Comparison of ENCODE assay signal across 15 mouse cellular contexts in genomic region chr10:76229627-76230026, GRCm38 (mm10). TPM values are rescaled to one million over a fixed set of nuclear protein-coding genes. Genes with fewer than 3 reads are reported as not detected.
DNase-seq lines count a peak whose midpoint lies in the region; ATAC-seq and TF ChIP-seq lines count a peak whose summit lies in the region.
"Had no signal": no experiment of that assay in that cellular context is flagged by ENCODE, and none has a peak within 500 bp of the region (broad histone marks: within the 10 kb centered on the region; RNA-seq: fewer than 3 reads in every experiment).

No protein-coding gene starts in this region.

- TF ChIP-seq CTCF in liver, embryonic 14.5 days (IDR thresholded peaks at IDR 0.05; ENCODE audit: low read depth): peak; percentile 37

- intact Hi-C loops in heart, postnatal 10 days (cut with DNase I): no loop called here

- H3K27me3 ChIP-seq in liver, embryonic 14.5 days (ENCODE audit: control insufficient read depth, insufficient read depth, low read length): no peaks in the 10 kb centered on the region
- no peaks in the 10 kb centered on the region for H3K27me3 ChIP-seq in liver, embryonic 11.5 days (replicated peaks; ENCODE audit: control insufficient read depth, insufficient read depth, low read length)
- H3K27me3 ChIP-seq: kidney, embryonic 15.5 days; limb, embryonic 15.5 days; midbrain, embryonic 12.5 days had no signal

- H3K9ac ChIP-seq in liver, embryonic 14.5 days (replicated peaks): no peak overlapping the region
- no peak overlapping the region for H3K9ac ChIP-seq in liver, embryonic 11.5 days (ENCODE audit: low read depth, low read length)
- H3K9ac ChIP-seq: kidney, embryonic 15.5 days; limb, embryonic 15.5 days; midbrain, embryonic 12.5 days had no signal

- no peaks in the 10 kb centered on the region for H3K9me3 ChIP-seq in liver, embryonic 14.5 days (ENCODE audit: control insufficient read depth, low read length)
- no peaks in the 10 kb centered on the region for H3K9me3 ChIP-seq in liver, embryonic 11.5 days (ENCODE audit: control insufficient read depth, low read length)
- H3K9me3 ChIP-seq: kidney, embryonic 15.5 days; limb, embryonic 15.5 days; midbrain, embryonic 12.5 days had no signal

- ATAC-seq in liver, embryonic 14.5 days (ENCODE audit: insufficient read depth): no peak
- ATAC-seq in liver, embryonic 11.5 days (replicated peaks; ENCODE audit: low FRiP score): no peak

- no peak for TF ChIP-seq EP300 in liver, embryonic 14.5 days (IDR thresholded peaks at IDR 0.05; ENCODE audit: low read depth)

- H3K4me3 ChIP-seq in liver, embryonic 14.5 days (ENCODE audit: insufficient read depth in 1 of 2, low read depth in 2 of 2, low read length in 2 of 2): no peak overlapping the region
- no peak overlapping the region for H3K4me3 ChIP-seq in liver, embryonic 11.5 days (ENCODE audit: low read depth, low read length)
- H3K4me3 ChIP-seq: kidney, embryonic 15.5 days; limb, embryonic 15.5 days; midbrain, embryonic 12.5 days had no signal

- DNase-seq in heart, adult 11 months: peak; percentile 75
- DNase-seq in heart, postnatal 10 days: no peak
- no peak for DNase-seq in liver, embryonic 14.5 days (ENCODE audit: low read depth in 3 of 3, low spot score in 3 of 3)
- no peak for DNase-seq in liver, embryonic 11.5 days (ENCODE audit: low spot score)
- peak; percentile 30 for DNase-seq in A20 (ENCODE audit: low read depth, low spot score)
- DNase-seq in induced T-regulatory cell, adult 2 months (ENCODE audit: low read depth): peak; percentile 29
- DNase-seq in spleen, adult 18-20 months: no peak
- DNase-seq: cerebellum, adult 11 months; heart, postnatal 36 days; layer of hippocampus, adult 9-11 months; lung, postnatal 14 days; thymus, postnatal 4 days had no signal

- 31% methylated on average over 1 of the region's 1 CpGs for WGBS in liver, embryonic 14.5 days (ENCODE audit: insufficient replicate concordance)
- WGBS in liver, embryonic 11.5 days: 58% methylated on average over 1 of the region's 1 CpGs

- H3K36me3 ChIP-seq in liver, embryonic 14.5 days (replicated peaks; ENCODE audit: control insufficient read depth, insufficient read depth, low read depth): no peaks in the 10 kb centered on the region
- H3K36me3 ChIP-seq in liver, embryonic 11.5 days (ENCODE audit: control insufficient read depth, insufficient read depth, low read length): no peaks in the 10 kb centered on the region

- no peaks in the 10 kb centered on the region for H3K4me1 ChIP-seq in liver, embryonic 14.5 days (replicated peaks; ENCODE audit: control insufficient read depth in 2 of 2, insufficient read depth in 2 of 2, low read length in 1 of 2)
- no peaks in the 10 kb centered on the region for H3K4me1 ChIP-seq in liver, embryonic 11.5 days (replicated peaks; ENCODE audit: control insufficient read depth, insufficient read depth, low read length)
- H3K4me1 ChIP-seq: kidney, embryonic 15.5 days; midbrain, embryonic 12.5 days had no signal

- no peak overlapping the region for H3K4me2 ChIP-seq in liver, embryonic 14.5 days (ENCODE audit: low read depth)
- no peak overlapping the region for H3K4me2 ChIP-seq in liver, embryonic 11.5 days
- H3K4me2 ChIP-seq: kidney, embryonic 15.5 days; limb, embryonic 15.5 days; midbrain, embryonic 12.5 days had no signal

- no peak overlapping the region for H3K27ac ChIP-seq in liver, embryonic 14.5 days
- no peak overlapping the region for H3K27ac ChIP-seq in liver, embryonic 11.5 days (ENCODE audit: low read depth, low read length)
- H3K27ac ChIP-seq: kidney, embryonic 15.5 days; limb, embryonic 15.5 days; midbrain, embryonic 12.5 days had no signal

RNA-seq across cellular contexts. Expression of gene Prmt2, which starts 8.0 kb away (rescaled TPM):
- 10 to 100 TPM; 16.5 to 21.9 TPM for total RNA-seq in heart, postnatal 10 days (2021)
- 3.8 and 3.9 TPM in 2 replicates for polyA plus RNA-seq in liver, embryonic 14.5 days (2012; rRNA removed)
- polyA plus RNA-seq in liver, embryonic 14.5 days (2014; fragmentation: Nextera tagmentation; extraction: Ambion mirVana): 4.3 and 5.0 TPM in 2 replicates
- polyA plus RNA-seq in liver, embryonic 11.5 days (2014; fragmentation: Nextera tagmentation; extraction: Ambion mirVana): 21.2 and 21.6 TPM in 2 replicates

RNA-seq across cellular contexts. Expression of gene S100b, which starts 24.0 kb away (rescaled TPM):
- total RNA-seq in heart, postnatal 10 days (2021): 1 to 10 TPM; 3.2 to 7.7 TPM
- 0.06 TPM in 1 of 2 replicates, not detected in the other for polyA plus RNA-seq in liver, embryonic 14.5 days (2012; rRNA removed)
- not detected in 2 replicates for polyA plus RNA-seq in liver, embryonic 14.5 days (2014; fragmentation: Nextera tagmentation; extraction: Ambion mirVana)
- not detected in 2 replicates for polyA plus RNA-seq in liver, embryonic 11.5 days (2014; fragmentation: Nextera tagmentation; extraction: Ambion mirVana)

Comparison
In these comparisons a context has a peak if more than half of its experiments do, and no peak if none do; other contexts are left out.
1. DNase-seq: peak in heart, adult 11 months (single experiment), A20 (single experiment) and induced T-regulatory cell, adult 2 months (single experiment); none in heart, postnatal 10 days (0 of 2), liver, embryonic 14.5 days (0 of 3), liver, embryonic 11.5 days (single experiment) and spleen, adult 18-20 months (0 of 2).